Mouse (Mus musculus): Measurements from ENCODE around the gene Agbl4.

Gene Agbl4

DNA sequence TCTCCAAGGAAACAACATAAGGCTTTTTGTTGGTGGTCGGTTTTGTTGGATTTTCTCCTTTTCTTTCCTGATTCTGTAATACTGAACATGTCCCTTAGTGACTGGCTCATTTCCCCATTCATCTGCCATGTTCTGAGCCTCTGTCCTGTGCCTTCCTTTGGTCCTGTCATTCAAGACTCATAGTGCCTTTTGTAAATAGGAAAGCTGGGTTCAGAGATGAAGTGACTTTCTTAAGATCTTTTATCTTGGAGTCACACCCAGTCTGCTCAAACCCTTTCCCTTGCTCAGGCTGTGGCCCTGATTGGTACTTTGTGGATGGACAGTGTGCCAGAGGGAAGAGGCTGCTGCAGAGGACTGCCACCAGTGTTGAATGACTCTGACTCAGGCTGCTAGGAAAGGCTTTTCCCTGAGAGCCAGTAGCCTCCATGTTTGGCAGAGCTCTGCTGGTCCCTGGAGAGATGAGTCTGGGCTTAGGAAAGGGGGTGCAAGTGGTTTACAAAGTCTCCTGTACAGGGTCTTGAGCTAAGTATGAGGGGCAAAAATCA, 1047.2 kb downstream of the Agbl4 start:
- DNase-seq (ENCODE audit: low spot score in 2 of 2), result no peak

DNA sequence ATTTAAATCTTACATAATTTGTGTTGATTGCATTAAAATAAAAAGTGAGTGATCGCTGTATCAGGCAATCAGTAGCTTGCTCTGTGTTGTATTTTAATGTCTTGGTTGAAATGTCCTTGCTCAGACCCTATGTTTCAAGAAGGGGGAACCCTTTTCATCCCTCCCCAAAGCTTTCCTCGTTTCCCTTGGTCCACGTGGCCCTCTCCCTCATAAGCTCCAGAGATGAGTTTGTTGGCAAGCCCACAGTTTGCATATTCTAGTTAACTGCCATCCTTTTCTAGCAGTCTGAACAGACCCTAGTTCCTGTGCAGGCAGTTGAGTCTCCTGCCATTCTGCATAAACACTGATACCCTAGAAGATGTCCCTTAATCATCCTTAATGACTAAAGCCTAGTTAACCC, 1050.5 kb downstream of the Agbl4 start:
- no peak for DNase-seq (ENCODE audit: low spot score in 2 of 2)

GRCm38 (mm10) chr4:111448586-111448985, 1051.1 kb downstream of the Agbl4 start:
- no peak for DNase-seq (ENCODE audit: low spot score in 2 of 2)

GRCm38 (mm10) chr4:111449442-111450199, 1052.2 kb downstream of the Agbl4 start:
- no peak for DNase-seq (ENCODE audit: low spot score in 2 of 2)

- no peak for DNase-seq (ENCODE audit: low spot score in 2 of 2)
Measured at GRCm38 (mm10) chr4:111451283-111451918, 1053.9 kb downstream of the Agbl4 start.

DNA sequence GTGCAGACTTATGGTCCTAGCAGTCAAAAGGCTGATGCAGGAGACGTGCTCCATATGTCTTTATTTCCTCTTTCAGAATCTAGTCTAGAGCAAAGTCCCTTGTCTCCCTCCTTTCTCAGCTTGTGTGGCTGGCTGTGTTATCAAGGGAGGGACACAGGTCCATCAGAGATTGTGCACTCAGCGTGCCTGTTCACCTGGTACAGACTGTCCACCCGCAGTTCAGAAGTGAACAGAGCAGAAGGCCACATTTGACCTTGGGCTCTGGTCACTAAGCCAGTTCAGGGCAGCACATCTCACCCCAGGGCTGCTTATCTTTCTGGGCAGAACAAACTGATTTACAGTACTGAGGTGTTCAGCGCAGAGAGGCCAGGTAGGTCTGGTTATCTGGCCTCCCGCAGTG, 1054.7 kb downstream of the Agbl4 start:
- DNase-seq (ENCODE audit: low spot score in 2 of 2), result no peak

- DNase-seq (ENCODE audit: low spot score in 2 of 2), result no peak
Measured at GRCm38 (mm10) chr4:111453275-111453674, 1055.8 kb downstream of the Agbl4 start.

DNA sequence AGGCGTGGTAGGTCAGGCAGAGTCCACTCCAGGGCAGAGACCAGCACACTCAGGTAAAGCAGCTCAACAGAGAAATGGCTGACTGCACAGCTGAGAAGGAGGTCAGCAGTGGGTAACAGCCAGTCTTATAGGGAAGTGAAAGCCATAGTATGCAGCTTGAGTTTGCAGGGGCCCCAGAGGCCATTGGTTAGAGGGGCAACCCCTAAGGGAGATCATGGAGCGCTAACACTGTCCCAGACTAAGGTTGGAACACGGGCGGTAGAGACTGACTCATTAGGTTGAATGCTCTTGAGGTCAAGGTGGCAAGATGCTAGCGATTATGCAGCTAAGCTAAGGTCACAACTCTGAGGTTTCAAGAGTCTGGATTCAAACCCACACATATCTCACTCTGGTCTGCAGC, 1058.2 kb downstream of the Agbl4 start:
- no peak for DNase-seq (ENCODE audit: low spot score in 2 of 2)

DNA sequence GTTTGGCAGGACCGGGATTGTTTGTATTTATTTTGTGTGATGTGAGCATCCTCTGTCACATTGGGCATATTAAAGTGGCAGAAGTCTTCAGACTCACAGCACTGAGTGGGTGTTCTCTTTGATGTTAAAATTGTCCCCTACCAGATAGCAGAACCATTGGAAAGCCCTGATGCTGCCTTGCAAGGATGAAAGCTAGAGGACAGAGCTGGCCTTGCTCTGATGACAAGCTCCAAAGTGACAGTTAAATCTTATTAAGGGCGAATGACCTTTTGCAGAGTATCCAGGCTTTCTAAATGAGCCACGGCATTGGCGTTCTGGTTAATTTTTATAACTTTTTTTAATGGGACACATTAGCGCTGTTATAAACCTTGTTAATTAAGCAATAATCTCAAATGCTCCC, 1060.1 kb downstream of the Agbl4 start:
- no peak for DNase-seq (ENCODE audit: low spot score in 2 of 2)

DNA sequence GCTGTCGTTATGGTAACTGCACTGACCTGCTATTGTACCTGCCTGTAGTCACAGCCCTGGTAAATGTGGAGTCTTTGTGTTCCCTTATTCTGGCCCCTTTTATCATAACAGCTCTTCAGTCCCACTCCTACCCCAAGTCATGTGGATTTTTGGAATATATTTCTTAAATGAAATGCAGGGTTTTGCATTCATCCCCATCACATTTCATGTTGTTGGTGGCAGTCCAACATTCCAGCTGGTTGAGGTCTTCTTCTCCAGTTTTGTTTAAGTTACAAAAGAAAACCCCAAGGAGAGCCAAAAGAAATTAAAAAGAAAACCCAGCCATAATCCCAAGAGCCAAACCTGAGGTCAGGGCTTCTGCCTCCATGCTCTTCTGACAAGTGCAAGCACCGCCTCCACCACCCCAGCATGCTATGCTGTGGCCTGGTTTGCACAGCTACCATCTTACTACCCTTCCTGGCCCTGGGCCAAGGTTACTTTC, 1069.9 kb downstream of the Agbl4 start:
- DNase-seq (ENCODE audit: low spot score in 2 of 2), result peak; percentile 23 to 58

- no peak for DNase-seq (ENCODE audit: low spot score in 2 of 2)
Measured at GRCm38 (mm10) chr4:111467796-111468195, 1070.3 kb downstream of the Agbl4 start.

DNA sequence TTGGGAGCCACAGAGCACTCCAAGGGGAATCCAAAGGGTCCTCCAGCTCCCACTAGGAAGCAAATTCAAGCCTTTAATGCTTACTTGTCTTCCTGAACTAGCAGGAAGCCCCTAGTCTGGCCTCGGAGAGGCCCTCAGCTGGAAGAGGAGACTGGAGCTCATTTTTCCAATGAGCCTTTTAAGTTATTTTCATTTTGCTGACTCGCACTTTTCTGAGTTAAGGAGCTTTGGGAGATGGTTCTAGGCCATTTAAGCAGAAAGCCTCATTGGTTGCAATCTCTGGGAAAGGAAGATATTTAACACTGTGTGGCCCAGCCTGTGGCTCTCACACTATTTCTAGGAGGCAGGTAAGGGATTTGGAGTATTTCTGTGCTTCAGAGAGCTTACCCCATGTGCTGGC, 1072.4 kb downstream of the Agbl4 start:
- no peak for DNase-seq (ENCODE audit: low spot score in 2 of 2)

DNA sequence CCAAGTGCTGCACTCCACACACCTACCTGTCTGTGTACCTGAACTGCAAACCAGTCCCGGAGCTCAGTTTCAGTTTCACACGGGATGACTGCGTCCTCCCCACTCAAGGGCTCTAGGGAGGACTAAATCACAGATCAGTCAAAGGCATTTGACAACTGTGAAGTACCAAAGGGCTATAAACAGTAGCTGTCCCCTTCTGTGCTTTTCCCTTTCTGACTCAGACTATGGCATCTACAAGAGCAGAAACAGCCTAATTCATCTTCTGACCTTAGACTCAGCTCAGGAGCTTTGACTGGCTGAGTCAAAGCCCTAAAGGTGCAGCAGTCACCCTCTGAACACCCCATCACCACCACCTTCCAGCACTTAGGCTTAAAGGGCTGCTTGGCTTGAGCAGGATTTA, 1074.3 kb downstream of the Agbl4 start:
- no peak for DNase-seq (ENCODE audit: low spot score in 2 of 2)

GRCm38 (mm10) chr4:111472511-111472910, 1075.0 kb downstream of the Agbl4 start:
- DNase-seq (ENCODE audit: low spot score in 2 of 2), result no peak

DNA sequence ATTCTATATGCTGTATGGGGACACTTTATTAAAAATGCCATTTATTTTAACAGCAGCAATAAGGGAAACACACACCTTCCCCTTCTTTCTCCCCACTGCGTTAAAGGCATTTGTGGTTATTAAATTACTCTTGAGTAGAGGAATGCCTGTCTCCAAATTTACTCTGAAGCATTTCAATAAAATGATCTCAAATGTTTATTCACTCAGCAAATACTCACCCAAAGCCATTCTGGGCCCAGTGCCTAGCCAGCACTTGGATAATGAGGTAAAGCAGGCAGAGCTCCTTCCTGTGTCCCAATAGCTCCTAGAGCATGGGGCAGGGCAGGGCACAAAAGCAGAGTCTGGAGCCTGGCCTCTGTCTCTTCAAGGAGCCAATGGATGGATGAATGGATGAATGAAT, 1075.6 kb downstream of the Agbl4 start:
- no peak for DNase-seq (ENCODE audit: low spot score in 2 of 2)

- DNase-seq (ENCODE audit: low spot score in 2 of 2), result no peak
Measured at GRCm38 (mm10) chr4:111475374-111475971, 1078.0 kb downstream of the Agbl4 start.

DNA sequence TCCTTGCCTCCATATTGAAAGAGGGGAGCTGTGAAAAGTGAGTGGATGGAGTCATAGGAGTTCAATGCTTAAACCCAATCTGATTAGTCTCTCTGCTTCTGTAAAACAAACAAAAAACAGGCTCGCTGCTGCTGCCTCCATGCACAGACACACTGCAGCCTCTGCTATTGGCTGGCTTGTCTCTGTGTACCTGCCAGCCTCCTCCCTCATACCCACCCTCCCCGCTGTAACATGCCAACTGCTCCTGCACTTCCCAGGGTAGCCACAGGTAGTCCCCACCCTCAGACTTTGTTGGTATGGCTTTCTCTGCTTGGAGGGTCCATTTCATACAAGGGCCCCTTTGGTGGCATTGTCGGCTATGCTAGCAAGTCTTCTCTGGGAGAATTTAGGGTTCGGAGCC, 1080.0 kb downstream of the Agbl4 start:
- DNase-seq (ENCODE audit: low spot score in 2 of 2), result no peak

GRCm38 (mm10) chr4:111483499-111483898, 1086.0 kb downstream of the Agbl4 start:
- DNase-seq (ENCODE audit: low spot score in 2 of 2), result no peak

DNA sequence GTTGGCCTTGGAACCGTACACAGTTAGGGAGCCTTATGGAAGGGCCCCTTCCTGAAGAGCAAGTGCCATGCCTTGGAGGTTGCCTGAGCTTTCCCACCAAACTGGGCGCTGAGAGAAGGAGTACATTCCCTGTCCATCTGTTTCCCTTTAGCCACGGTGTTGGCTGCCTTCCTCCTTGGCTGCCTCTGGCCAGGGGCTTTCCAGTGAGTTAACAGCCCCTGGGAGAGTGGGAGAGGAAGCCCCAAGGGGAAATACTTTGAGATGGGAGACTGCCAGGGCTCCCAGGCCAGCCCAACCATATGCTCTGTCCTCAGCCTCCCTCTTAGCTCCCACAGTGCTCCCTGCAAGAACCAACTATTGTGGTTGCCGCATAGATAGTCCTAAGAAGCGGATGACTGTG, 1087.7 kb downstream of the Agbl4 start:
- DNase-seq (ENCODE audit: low spot score in 2 of 2), result no peak

DNA sequence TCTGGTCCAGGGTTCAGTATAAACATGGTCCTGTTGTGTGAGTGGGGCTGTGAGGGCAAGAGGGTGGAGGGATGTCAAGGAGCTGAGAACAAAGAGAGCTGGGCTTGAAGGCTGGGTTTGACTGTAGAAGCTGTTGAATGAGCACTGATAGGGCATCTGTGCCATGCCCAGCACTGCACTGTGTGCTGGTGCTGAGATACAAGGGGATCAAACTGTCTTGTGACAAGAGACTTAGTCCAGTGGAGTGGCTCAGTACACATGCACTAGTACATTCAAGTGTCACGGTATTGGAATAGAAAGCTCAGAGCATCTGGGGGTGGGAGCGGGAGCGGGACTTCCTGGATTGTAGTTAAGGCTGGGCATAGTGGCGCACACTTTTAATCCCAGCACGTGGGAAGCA, 1088.7 kb downstream of the Agbl4 start:
- DNase-seq (ENCODE audit: low spot score in 2 of 2), result no peak

GRCm38 (mm10) chr4:111487233-111487843, 1089.9 kb downstream of the Agbl4 start:
- DNase-seq (ENCODE audit: low spot score in 2 of 2), result no peak

DNA sequence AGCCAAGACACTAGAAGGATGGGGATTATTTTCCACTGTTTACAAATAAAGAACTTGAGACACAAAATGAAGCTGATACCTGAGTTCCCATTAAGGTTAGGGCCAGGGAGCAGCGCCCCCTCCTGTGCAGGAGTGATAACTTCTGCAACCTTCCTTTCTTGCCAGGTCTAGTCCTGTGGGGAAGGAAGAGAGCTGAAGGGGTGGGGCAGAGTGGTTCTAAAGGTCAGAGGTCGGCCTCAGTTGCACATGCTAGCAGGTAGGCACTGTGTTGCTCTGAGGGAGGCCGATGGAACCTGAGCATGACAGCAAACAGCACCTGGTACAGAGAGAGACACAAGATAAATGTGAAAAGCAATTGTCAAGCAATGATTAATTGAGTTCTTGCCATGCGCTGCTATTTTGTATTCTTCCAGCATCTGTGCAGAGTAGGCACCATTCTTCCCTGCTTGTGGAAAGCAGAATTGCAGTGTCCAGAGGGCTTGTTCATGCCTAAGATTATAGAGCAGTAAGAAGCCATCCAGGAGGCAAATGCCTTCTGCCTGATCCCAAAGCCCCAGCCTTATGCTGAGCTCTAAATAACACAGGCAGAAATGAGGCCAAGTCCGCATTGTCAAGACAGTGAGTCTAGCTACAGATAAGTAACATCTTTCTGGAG, 1096.4 kb downstream of the Agbl4 start:
- no peak for DNase-seq (ENCODE audit: low spot score in 2 of 2)
